Mouse (Mus musculus): ENCODE data around the gene Smc6.

DNA sequence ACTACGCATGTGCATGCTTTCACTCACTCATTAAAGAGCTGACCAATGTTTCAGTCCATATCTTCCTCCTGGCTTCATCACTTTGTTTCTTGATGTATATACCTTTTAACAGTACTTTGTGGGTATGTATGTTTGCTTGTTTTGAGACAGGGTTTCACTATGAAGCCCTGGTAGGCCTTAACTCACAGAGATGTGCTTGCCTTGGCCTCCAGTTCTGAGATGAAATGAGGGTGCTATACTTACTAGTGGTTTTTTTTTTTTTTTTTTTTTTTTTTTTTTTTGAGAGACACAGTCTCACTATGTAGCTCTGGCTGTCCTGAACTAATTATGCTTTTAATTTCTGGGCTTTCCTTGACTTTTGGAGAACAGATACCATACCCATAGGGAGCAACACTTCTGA, 18.2 kb upstream of the Smc6 start:
- TF ChIP-seq GATA1 (IDR thresholded peaks at IDR 0.05; ENCODE audit: low read length) (no peak), TAL1 (IDR thresholded peaks at IDR 0.05; ENCODE audit: low read length) (no peak)

Data from erythroblast, embryonic 14.5 days (primary cell).